In the genomic region with DNA sequence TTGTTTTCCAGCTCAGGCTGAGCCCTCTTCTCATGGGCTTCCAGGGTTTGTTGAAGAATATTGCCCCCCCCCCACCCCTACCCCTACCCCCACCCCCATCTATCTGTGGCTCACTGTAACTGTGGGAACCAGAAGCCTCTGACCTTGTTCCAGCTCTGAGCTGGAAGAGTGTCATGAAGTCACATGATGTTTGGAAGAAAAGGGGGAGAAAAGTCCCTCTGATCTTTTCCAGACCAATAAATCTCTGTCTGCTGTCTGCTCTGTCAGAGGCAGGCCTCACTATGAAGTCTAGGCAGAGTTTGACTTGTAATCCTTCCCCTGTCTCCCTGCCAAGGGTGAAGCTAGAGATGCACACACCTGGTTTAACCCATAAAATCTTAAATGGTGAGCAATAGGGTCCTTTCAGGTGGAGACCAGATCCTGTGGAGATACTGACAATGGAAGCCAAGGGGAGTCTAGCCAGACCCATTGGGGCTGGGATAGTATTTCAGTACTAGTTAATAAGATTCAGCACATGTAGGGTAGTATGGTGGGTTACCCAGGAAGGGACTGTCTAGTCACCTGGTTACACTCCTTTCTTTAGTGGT, we compare ENCODE assay signal across 18 mouse cellular contexts. TPM values are rescaled to one million over a fixed set of nuclear protein-coding genes. Genes with fewer than 3 reads are reported as not detected.
A peak's percentile ranks its signal among the peaks of the same experiment; 100 is the strongest.
DNase-seq lines count a peak whose midpoint lies in the region; ATAC-seq lines count a peak whose summit lies in the region.
"Had no signal": no experiment of that assay in that cellular context is flagged by ENCODE, and none has a peak within 500 bp of the region (broad histone marks: within the 10 kb centered on the region; RNA-seq: fewer than 3 reads in every experiment).

No protein-coding gene starts in this region.

- H3K9ac ChIP-seq in kidney, embryonic 15.5 days, result no peak overlapping the region
- H3K9ac ChIP-seq: embryonic facial prominence, embryonic 15.5 days; lung, embryonic 15.5 days had no signal

- ATAC-seq in kidney, embryonic 15.5 days (replicated peaks; ENCODE audit: low FRiP score), result 0 out of 2 replicates have a peak, but pooled peaks have one; percentile 9
- ATAC-seq: hindbrain, postnatal 0 days had no signal

- H3K27me3 ChIP-seq in kidney, embryonic 15.5 days, result peaks cover 44% of the 10 kb centered on the region

- H3K4me3 ChIP-seq in kidney, embryonic 15.5 days (replicated peaks), result no peak overlapping the region
- H3K4me3 ChIP-seq: embryonic facial prominence, embryonic 15.5 days; forebrain, embryonic 10.5 days; lung, embryonic 15.5 days; midbrain, embryonic 10.5 days had no signal

- no peaks in the 10 kb centered on the region for H3K36me3 ChIP-seq in kidney, embryonic 15.5 days
- H3K36me3 ChIP-seq: embryonic facial prominence, embryonic 15.5 days; forebrain, embryonic 10.5 days; lung, embryonic 15.5 days; midbrain, embryonic 10.5 days had no signal

- no peak for DNase-seq in kidney, adult 18-20 months
- peak; percentile 45 for DNase-seq in lung, postnatal 10 days
- DNase-seq in lung, postnatal 25 days (ENCODE audit: low spot score), result no peak
- DNase-seq in ZHBTc4 (ENCODE audit: low read depth, low spot score), result peak; percentile 66
- peak; percentile 18 for DNase-seq in embryo, embryonic 11 days
- no peak for DNase-seq in layer of hippocampus, adult 11-12 months (ENCODE audit: low spot score)
- no peak for DNase-seq in urinary bladder, postnatal 25 days (ENCODE audit: low spot score)
- DNase-seq: cerebellum, adult 11-12 months; gastrocnemius, postnatal 10 days; heart, adult 18-20 months; kidney, postnatal 25 days; thymus, postnatal 4 days had no signal

- H3K4me2 ChIP-seq in kidney, embryonic 15.5 days, result no peak overlapping the region
- H3K4me2 ChIP-seq: embryonic facial prominence, embryonic 15.5 days; lung, embryonic 15.5 days had no signal

- H3K9me3 ChIP-seq in kidney, embryonic 15.5 days (replicated peaks), result no peaks in the 10 kb centered on the region
- H3K9me3 ChIP-seq: embryonic facial prominence, embryonic 15.5 days; forebrain, embryonic 10.5 days; lung, embryonic 15.5 days; midbrain, embryonic 10.5 days had no signal

- H3K4me1 ChIP-seq in kidney, embryonic 15.5 days, result peaks cover 18% of the 10 kb centered on the region

- no peak overlapping the region for H3K27ac ChIP-seq in kidney, embryonic 15.5 days
- H3K27ac ChIP-seq: embryonic facial prominence, embryonic 15.5 days; forebrain, embryonic 10.5 days; hindbrain, postnatal 0 days; lung, embryonic 15.5 days; midbrain, embryonic 10.5 days had no signal

RNA-seq across cellular contexts. Expression of gene Dnajc6, which starts 2.7 kb away (rescaled TPM):
- polyA plus RNA-seq in kidney, embryonic 15.5 days (2015; fragmentation: Nextera tagmentation; extraction: Ambion mirVana), result 1.0 and 1.2 TPM in 2 replicates

Comparison
In these comparisons a context has a peak if more than half of its experiments do, and no peak if none do; other contexts are left out.
1. DNase-seq: peak in lung, postnatal 10 days (single experiment), ZHBTc4 (single experiment) and embryo, embryonic 11 days (single experiment); none in kidney, adult 18-20 months (single experiment), lung, postnatal 25 days (single experiment), layer of hippocampus, adult 11-12 months (single experiment) and urinary bladder, postnatal 25 days (single experiment).